10 mouse cellular contexts compared by ENCODE assay signal in the genomic region with DNA sequence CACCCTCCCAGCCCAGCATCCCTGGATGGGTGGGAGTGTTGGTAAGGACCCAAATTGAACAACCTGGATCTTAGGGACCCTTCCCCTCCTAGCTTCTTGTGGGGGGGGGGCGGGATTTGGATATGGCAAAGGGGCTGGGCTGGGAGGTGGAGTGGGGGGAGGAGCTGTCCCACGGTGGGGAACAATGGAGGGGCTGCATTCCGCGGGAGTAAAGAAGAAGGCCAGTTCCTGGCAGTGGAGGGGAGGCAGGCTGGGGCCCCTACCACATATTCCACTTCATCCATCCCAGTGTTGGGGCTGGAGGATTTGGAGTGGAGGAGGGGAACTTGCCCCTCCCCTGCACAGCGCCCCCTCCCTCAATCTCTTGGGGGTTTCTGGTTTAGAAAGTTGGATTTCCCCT. TPM values are rescaled to one million over a fixed set of nuclear protein-coding genes. Genes with fewer than 3 reads are reported as not detected.
DNase-seq lines count a peak whose midpoint lies in the region; ATAC-seq and TF ChIP-seq lines count a peak whose summit lies in the region.
"Had no signal": no experiment of that assay in that cellular context is flagged by ENCODE, and none has a peak within 500 bp of the region (broad histone marks: within the 10 kb centered on the region; RNA-seq: fewer than 3 reads in every experiment).

No protein-coding gene starts in this region.

- H3K9ac ChIP-seq in hindbrain, embryonic 13.5 days: peak overlapping the region; percentile 100
- H3K9ac ChIP-seq in midbrain, embryonic 12.5 days (replicated peaks): peak overlapping the region; percentile 100

- no peak for ATAC-seq in hindbrain, embryonic 13.5 days (ENCODE audit: low FRiP score)
- no peak for ATAC-seq in midbrain, embryonic 12.5 days (ENCODE audit: low FRiP score, low read depth)
- ATAC-seq: activated CD4-positive, CD25-positive, alpha-beta regulatory T cell, adult 4 months had no signal

- TF ChIP-seq CTCF in cerebellum, adult 2 months (IDR thresholded peaks at IDR 0.05; ENCODE audit: borderline replicate concordance, insufficient read depth, low read depth, low read length): no peak
- no peak for TF ChIP-seq CTCF in E14TG2a.4 (conservative IDR thresholded peaks at IDR 0.05; ENCODE audit: low read length)

- H3K4me3 ChIP-seq in cerebellum, adult 2 months (replicated peaks; ENCODE audit: insufficient read depth, low read depth, low read length): no peak overlapping the region
- peak overlapping the region; percentile 92 for H3K4me3 ChIP-seq in E14TG2a.4 (replicated peaks; ENCODE audit: low read length)
- peak overlapping the region; percentile 95 for H3K4me3 ChIP-seq in hindbrain, embryonic 13.5 days
- peak overlapping the region; percentile 96 for H3K4me3 ChIP-seq in midbrain, embryonic 12.5 days

- 25% methylated on average over 5 of the region's 5 CpGs for WGBS in cerebellum, adult 2 months
- WGBS in hindbrain, embryonic 13.5 days: 0% methylated on average over 4 of the region's 5 CpGs
- 0% methylated on average over 5 of the region's 5 CpGs for WGBS in midbrain, embryonic 12.5 days

- peaks cover 57% of the 10 kb centered on the region for H3K36me3 ChIP-seq in E14TG2a.4 (ENCODE audit: insufficient read depth, low read length)
- H3K36me3 ChIP-seq in hindbrain, embryonic 13.5 days: peaks cover 39% of the 10 kb centered on the region
- H3K36me3 ChIP-seq in midbrain, embryonic 12.5 days: peaks cover 33% of the 10 kb centered on the region

- peak overlapping the region; percentile 98 for H3K4me2 ChIP-seq in hindbrain, embryonic 13.5 days
- peak overlapping the region; percentile 96 for H3K4me2 ChIP-seq in midbrain, embryonic 12.5 days (replicated peaks)

- no peaks in the 10 kb centered on the region for H3K27me3 ChIP-seq in cerebellum, adult 2 months (ENCODE audit: control insufficient read depth, insufficient read depth, low read length)
- no peaks in the 10 kb centered on the region for H3K27me3 ChIP-seq in E14TG2a.4 (ENCODE audit: insufficient read depth, low read length)
- no peaks in the 10 kb centered on the region for H3K27me3 ChIP-seq in hindbrain, embryonic 13.5 days
- no peaks in the 10 kb centered on the region for H3K27me3 ChIP-seq in midbrain, embryonic 12.5 days

- no peak overlapping the region for H3K27ac ChIP-seq in cerebellum, adult 2 months (ENCODE audit: insufficient read depth, low read length)
- peak overlapping the region; percentile 99 for H3K27ac ChIP-seq in hindbrain, embryonic 13.5 days
- peak overlapping the region; percentile 99 for H3K27ac ChIP-seq in midbrain, embryonic 12.5 days (replicated peaks)

- peaks cover 16% of the 10 kb centered on the region for H3K4me1 ChIP-seq in cerebellum, adult 2 months (ENCODE audit: control insufficient read depth, insufficient read depth, low read length)
- H3K4me1 ChIP-seq in E14TG2a.4 (replicated peaks; ENCODE audit: low read depth, low read length): peaks cover 77% of the 10 kb centered on the region
- H3K4me1 ChIP-seq in hindbrain, embryonic 13.5 days (replicated peaks): peaks cover 69% of the 10 kb centered on the region
- H3K4me1 ChIP-seq in midbrain, embryonic 12.5 days: peaks cover 66% of the 10 kb centered on the region

- H3K9me3 ChIP-seq in E14TG2a.4 (ENCODE audit: low read length): no peaks in the 10 kb centered on the region
- no peaks in the 10 kb centered on the region for H3K9me3 ChIP-seq in hindbrain, embryonic 13.5 days
- no peaks in the 10 kb centered on the region for H3K9me3 ChIP-seq in midbrain, embryonic 12.5 days

- no peak for TF ChIP-seq POLR2A in cerebellum, adult 2 months (IDR thresholded peaks at IDR 0.05; ENCODE audit: borderline replicate concordance, insufficient read depth, low read length)

- peak; percentile 39 for DNase-seq in cerebellum, adult 11-12 months
- DNase-seq in cerebellum, adult 2 months: no peak
- DNase-seq in urinary bladder, postnatal 36 days (ENCODE audit: low spot score in 2 of 2): no peak
- DNase-seq in right cerebral cortex, postnatal 10 days (ENCODE audit: low spot score in 2 of 2): no peak
- DNase-seq in layer of hippocampus, postnatal 25 days (ENCODE audit: extremely low spot score in 1 of 2, low spot score in 1 of 2): no peak
- DNase-seq: kidney, adult 9 months had no signal

RNA-seq across cellular contexts. Expression of a gene that starts 1.5 kb away (rescaled TPM):
- 1.2 and 1.3 TPM in 2 replicates for polyA plus RNA-seq in cerebellum, adult 2 months (2012; rRNA removed)
- polyA plus RNA-seq in hindbrain, embryonic 13.5 days (2015; fragmentation: Nextera tagmentation; extraction: Ambion mirVana): 38.9 and 40.0 TPM in 2 replicates
- 47.8 and 49.9 TPM in 2 replicates for polyA plus RNA-seq in midbrain, embryonic 12.5 days (2016; fragmentation: Nextera tagmentation; extraction: Ambion mirVana)
- 1 to 10 TPM; 4.3 to 4.6 TPM for total RNA-seq in layer of hippocampus, postnatal 25 days (2021)

RNA-seq across cellular contexts. Expression of a gene that starts 14.4 kb away (rescaled TPM):
- polyA plus RNA-seq in cerebellum, adult 2 months (2012; rRNA removed): 0.46 and 1.4 TPM in 2 replicates
- not detected in 2 replicates for polyA plus RNA-seq in hindbrain, embryonic 13.5 days (2015; fragmentation: Nextera tagmentation; extraction: Ambion mirVana)
- 0.21 and 0.47 TPM in 2 replicates for polyA plus RNA-seq in midbrain, embryonic 12.5 days (2016; fragmentation: Nextera tagmentation; extraction: Ambion mirVana)
- not detected for total RNA-seq in layer of hippocampus, postnatal 25 days (2021)
- polyA plus RNA-seq: activated CD4-positive, CD25-positive, alpha-beta regulatory T cell, adult 4 months had no signal

RNA-seq across cellular contexts. Expression of a gene that starts 19.2 kb away (rescaled TPM):
- 143 and 159 TPM in 2 replicates for polyA plus RNA-seq in cerebellum, adult 2 months (2012; rRNA removed)
- 179 and 182 TPM in 2 replicates for polyA plus RNA-seq in hindbrain, embryonic 13.5 days (2015; fragmentation: Nextera tagmentation; extraction: Ambion mirVana)
- polyA plus RNA-seq in midbrain, embryonic 12.5 days (2016; fragmentation: Nextera tagmentation; extraction: Ambion mirVana): 137 and 152 TPM in 2 replicates
- total RNA-seq in layer of hippocampus, postnatal 25 days (2021): 100 to 1,000 TPM in 1 of 2 experiments, 10 to 100 TPM in 1; 99.5 to 115 TPM

RNA-seq across cellular contexts. Expression of a gene that starts 19.9 kb away (rescaled TPM):
- polyA plus RNA-seq in cerebellum, adult 2 months (2012; rRNA removed): 86.4 and 87.3 TPM in 2 replicates
- polyA plus RNA-seq in hindbrain, embryonic 13.5 days (2015; fragmentation: Nextera tagmentation; extraction: Ambion mirVana): 36.7 and 38.3 TPM in 2 replicates
- 64.7 and 71.2 TPM in 2 replicates for polyA plus RNA-seq in midbrain, embryonic 12.5 days (2016; fragmentation: Nextera tagmentation; extraction: Ambion mirVana)
- 100 to 1,000 TPM; 113 to 114 TPM for total RNA-seq in layer of hippocampus, postnatal 25 days (2021)

RNA-seq across cellular contexts. Expression of a gene that starts 23.9 kb away (rescaled TPM):
- 51.4 and 57.1 TPM in 2 replicates for polyA plus RNA-seq in cerebellum, adult 2 months (2012; rRNA removed)
- polyA plus RNA-seq in hindbrain, embryonic 13.5 days (2015; fragmentation: Nextera tagmentation; extraction: Ambion mirVana): 31.9 and 35.0 TPM in 2 replicates
- 34.3 and 42.8 TPM in 2 replicates for polyA plus RNA-seq in midbrain, embryonic 12.5 days (2016; fragmentation: Nextera tagmentation; extraction: Ambion mirVana)
- total RNA-seq in layer of hippocampus, postnatal 25 days (2021): 10 to 100 TPM; 35.6 to 38.8 TPM

Comparison
In these comparisons a context has a peak if more than half of its experiments do, and no peak if none do; other contexts are left out.
1. RNA of a gene that starts 1.5 kb away (polyA plus RNA-seq): 47.8 to 49.9 TPM in midbrain, embryonic 12.5 days and 38.9 to 40.0 TPM in hindbrain, embryonic 13.5 days; 1.2 to 1.3 TPM in cerebellum, adult 2 months; every median in the first group is over 10 times any median in the second.